Mouse (Mus musculus): ENCODE data around the gene Vmn1r9.
"Not testable (repeated sequence)": the region's sequence is repeated elsewhere in the genome, so short reads cannot be mapped to it uniquely, and the experiment has no call there.

Gene Vmn1r9

DNA sequence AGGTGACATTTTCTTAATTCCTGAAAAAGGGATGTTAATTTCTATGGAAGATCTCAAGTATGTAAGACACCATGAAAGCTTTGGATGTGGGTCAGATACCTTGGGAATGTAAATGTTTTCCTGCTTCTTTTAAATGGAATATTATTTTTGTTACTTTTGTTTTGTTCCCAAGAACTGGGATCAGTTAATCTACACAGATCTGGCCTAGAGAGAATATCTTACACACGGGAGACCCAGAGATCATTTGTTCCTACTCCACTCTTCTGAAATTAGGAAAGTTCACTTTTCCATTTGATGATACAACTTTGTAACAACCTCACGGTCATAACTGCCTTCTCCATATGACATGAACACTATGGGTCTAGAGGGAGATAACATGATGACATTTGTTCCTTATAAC lies at the start of gene Vmn1r9:
TSS of gene Vmn1r9 (plus strand) at position 301 of the 400 bp plus-strand sequence.
- no peak for DNase-seq (ENCODE audit: low spot score)

DNA sequence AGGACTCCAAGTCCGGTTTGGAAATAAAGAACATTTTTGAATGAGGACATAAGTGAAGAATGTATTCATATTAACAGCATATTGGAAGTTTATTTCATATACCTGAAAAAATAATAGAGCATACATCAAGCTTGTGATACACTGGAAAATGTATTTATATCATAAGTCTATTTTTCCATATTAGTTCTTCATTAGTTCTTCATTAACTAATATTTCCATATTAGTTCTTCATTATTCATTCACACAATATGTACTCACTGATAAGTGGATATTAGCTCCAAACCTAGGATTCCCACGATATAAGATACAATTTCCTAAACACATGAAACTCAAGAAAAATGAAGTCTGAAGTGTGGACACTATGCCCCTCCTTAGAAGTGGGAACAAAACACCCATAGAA lies 41.4 kb upstream of the Vmn1r9 start, which contains the start of gene Vmn1r7:
TSS of gene Vmn1r7 (minus strand) at position 101 of the 400 bp plus-strand sequence.
- DNase-seq (ENCODE audit: low spot score): not testable (repeated sequence)

DNA sequence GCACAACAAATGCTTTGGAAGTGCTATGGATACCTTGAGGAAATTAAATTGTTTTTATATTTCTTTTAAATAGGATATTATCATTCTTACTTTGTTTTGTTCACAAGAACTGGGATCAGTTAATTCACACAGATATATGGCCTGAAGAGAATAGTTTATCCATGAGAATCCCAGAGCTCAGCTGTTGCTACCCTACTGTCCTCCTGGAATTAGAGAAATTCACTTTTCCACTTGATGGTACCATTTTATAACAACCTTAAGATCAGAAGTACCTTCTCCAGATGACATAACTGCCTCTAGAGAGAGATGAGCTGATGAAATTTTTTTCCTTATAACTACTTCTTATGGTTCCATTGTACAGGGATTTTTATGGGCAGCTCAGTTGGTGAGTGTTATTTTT lies 34.6 kb upstream of the Vmn1r9 start, which contains the start of gene Vmn1r8:
TSS of gene Vmn1r8 (plus strand) at position 301 of the 400 bp plus-strand sequence.
- no peak for DNase-seq (ENCODE audit: low spot score)

DNA sequence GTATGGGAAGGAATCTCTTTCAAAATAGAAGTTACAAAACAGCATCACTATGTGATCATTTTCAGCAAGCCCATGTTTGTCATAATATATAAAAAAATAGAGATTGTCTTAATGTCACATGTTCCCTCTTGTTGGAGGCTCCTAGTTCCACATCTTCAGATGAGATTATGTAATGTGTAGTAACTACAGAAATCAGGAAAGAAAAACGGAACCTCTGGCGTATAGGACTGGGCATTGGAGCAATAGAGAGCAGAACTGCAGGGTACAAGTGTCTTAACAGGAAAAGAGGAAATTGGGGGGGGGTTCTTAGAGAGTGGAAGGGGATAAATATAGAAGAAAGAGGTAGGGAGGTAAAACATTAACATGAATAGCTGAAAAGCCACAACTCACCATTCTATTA lies 31.9 kb upstream of the Vmn1r9 start:
- no peak for DNase-seq (ENCODE audit: low spot score)

DNA sequence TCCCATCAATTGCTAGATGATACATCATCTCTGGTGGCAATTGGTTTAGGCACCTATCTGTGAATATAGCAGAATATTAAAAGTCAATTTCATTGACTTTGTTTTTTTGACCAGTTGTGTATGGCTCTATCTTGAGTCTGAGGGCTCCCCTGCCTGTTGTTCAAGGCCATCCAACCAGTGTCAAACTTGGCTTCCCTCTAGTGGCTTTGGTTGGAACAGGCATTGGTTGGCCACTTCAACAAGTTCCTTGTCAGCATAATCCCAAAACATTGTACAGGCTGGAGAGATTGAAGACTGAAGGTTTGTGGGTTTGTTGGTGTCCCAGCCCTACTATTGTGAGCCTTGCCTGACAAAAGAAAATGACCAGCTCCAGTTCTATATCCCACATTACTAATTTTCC lies 2.9 kb upstream of the Vmn1r9 start:
- DNase-seq (ENCODE audit: low spot score): no peak

DNA sequence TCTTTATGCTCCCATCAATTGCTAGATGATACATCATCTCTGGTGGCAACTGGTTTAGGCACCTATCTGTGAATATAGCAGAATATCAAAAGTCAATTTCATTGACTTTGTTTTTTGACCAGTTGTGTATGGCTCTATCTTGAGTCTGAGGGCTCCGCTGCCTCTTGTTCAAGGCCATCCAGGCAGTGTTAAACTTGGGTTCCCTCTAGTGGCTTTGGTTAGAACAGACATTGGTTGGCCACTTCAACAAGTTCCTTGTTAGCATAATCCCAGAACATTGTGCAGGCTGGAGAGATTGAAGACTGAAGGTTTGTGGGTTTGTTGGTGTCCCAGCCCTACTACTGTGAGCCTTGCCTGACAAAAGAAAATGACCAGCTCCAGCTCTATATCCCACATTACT lies 39.8 kb downstream of the Vmn1r9 start:
- DNase-seq (ENCODE audit: low spot score): no peak

DNA sequence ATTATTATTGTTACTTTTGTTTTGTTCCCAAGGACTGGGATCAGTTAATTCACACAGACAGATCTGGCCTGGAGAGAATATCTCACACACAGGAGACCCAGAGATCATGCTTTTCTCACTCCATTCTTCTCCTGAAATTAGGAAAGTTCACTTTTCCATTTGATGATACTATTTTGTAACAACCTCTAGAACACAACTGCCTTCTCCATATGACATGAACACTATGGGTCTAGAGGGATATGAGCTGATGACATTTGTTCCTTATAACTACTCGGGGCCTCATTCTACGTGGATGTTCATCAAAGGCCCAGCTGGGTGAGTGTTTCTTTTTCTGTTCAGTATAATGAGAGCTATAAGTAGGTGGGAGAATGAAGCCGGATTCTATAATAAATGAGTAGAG lies 42.6 kb downstream of the Vmn1r9 start, which contains the start of gene Vmn1r10:
TSS of gene Vmn1r10 (plus strand) at position 301 of the 400 bp plus-strand sequence.
- no peak for DNase-seq (ENCODE audit: low spot score)
